Mouse (Mus musculus) ES-E14 (cell line): ENCODE data around the gene Rad9a. TPM values are rescaled to one million over a fixed set of nuclear protein-coding genes. Genes with fewer than 3 reads are reported as not detected.

Experiments
- DNase-seq: peaks from one replicate; pipeline ENCODE4 v3.0.0-alpha.2; 2013; ENCODE audit warnings: low read depth, low spot score
- H3K27ac ChIP-seq: 2 replicates; pipeline ENCODE4 v1.5.1; 2012; ENCODE audit warnings: low read depth, mild to moderate bottlenecking, low read length, moderate library complexity, mixed read lengths; ENCODE audit not compliant: poor library complexity, insufficient read depth, severe bottlenecking
- H3K36me3 ChIP-seq: 2 replicates; pipeline ENCODE4 v1.6.1; 2012; ENCODE audit warnings: mild to moderate bottlenecking, low read length, moderate library complexity, mixed read lengths; ENCODE audit not compliant: control insufficient read depth, poor library complexity, insufficient read depth, severe bottlenecking
- H3K4me1 ChIP-seq, 2 experiments: fragments of 150-350 bp in 1 of 2; sonication (generic) in 1 of 2; 2 replicates each; pipeline ENCODE4 v1.6.1; 2012; ENCODE audit warnings: low read length in 2 of 2, mild to moderate bottlenecking in 1 of 2, mixed read lengths in 1 of 2; ENCODE audit not compliant: control insufficient read depth in 2 of 2, insufficient read depth in 2 of 2, poor library complexity in 1 of 2
- H3K4me3 ChIP-seq, 2 experiments: fragments of 150-350 bp in 1 of 2; sonication (generic) in 1 of 2; 2 replicates each; pipeline ENCODE4 v1.5.1; 2012; ENCODE audit warnings: low read length in 2 of 2, low read depth in 1 of 2, mild to moderate bottlenecking in 1 of 2, mixed read lengths in 1 of 2; ENCODE audit not compliant: insufficient read depth in 1 of 2, poor library complexity in 1 of 2, severe bottlenecking in 1 of 2
- H3K9ac ChIP-seq: 2 replicates; pipeline ENCODE4 v1.6.1; 2012; ENCODE audit warnings: low read depth, mild to moderate bottlenecking, low read length, mixed read lengths; ENCODE audit not compliant: poor library complexity, insufficient read depth, severe bottlenecking
- H3K9me3 ChIP-seq: fragments of 150-350 bp; sonication (generic); 2 replicates; pipeline ENCODE4 v1.6.1; 2012; ENCODE audit warnings: low read depth, mild to moderate bottlenecking, low read length; ENCODE audit not compliant: control insufficient read depth, insufficient read depth
- CHD2 ChIP-seq: IDR thresholded peaks from 2 replicates; pipeline ENCODE4 v1.6.1; 2014; ENCODE audit warnings: mild to moderate bottlenecking, low read depth, low read length, inconsistent platforms
- HCFC1 ChIP-seq: IDR thresholded peaks from 2 replicates; pipeline ENCODE4 v1.6.1; 2012; ENCODE audit warnings: low read length, inconsistent platforms, borderline replicate concordance; ENCODE audit not compliant: insufficient read depth
- MAFK ChIP-seq: IDR thresholded peaks from 2 replicates; pipeline ENCODE4 v1.6.1; 2014; ENCODE audit warnings: mild to moderate bottlenecking, low read depth, low read length, inconsistent platforms; ENCODE audit not compliant: insufficient read depth
- ZC3H11A ChIP-seq: IDR thresholded peaks from 2 replicates; pipeline ENCODE4 v1.6.1; 2012; ENCODE audit warnings: low read depth, mild to moderate bottlenecking, inconsistent platforms, low read length, borderline replicate concordance
- ZNF384 ChIP-seq: IDR thresholded peaks from 2 replicates; pipeline ENCODE4 v1.6.1; 2012; ENCODE audit warnings: low read depth, low read length, inconsistent platforms
- in situ Hi-C, 2 experiments: fragments of 600-800 bp; cut with MboI; formaldehyde crosslinking; loops; one replicate each; pipeline ENCODE4 v1.15.1; 2025; ENCODE audit warnings: low sequenced_read_pairs in 2 of 2, inconsistent platforms in 1 of 2; ENCODE audit not compliant: unreplicated experiment in 2 of 2
- total RNA-seq: library from RNA; depleted of rRNA; stranded (reverse); fragments of 300-350 nt; gene quantifications from 2 replicates; pipeline ENCODE4 v1.2.3, GENCODE M21; 2012

Gene Rad9a
- total RNA-seq, 1 experiment = 33.1 TPM

- H3K4me1 ChIP-seq = peaks cover 4 to 17% of the 10 kb centered on the region in 2 experiments; a peak in 3 of 4 replicates
- DNase-seq = no peak
- H3K36me3 ChIP-seq = no peaks in the 10 kb centered on the region
- TF ChIP-seq ZNF384 = no peak
- TF ChIP-seq ZC3H11A = no peak
- 0 out of 2 replicates have a peak overlapping the region, but pooled peaks have one; percentile 6 for H3K9ac ChIP-seq
- in situ Hi-C loops = no loop called here
- no peaks in the 10 kb centered on the region for H3K9me3 ChIP-seq
- no peak overlapping the region; a peak in 1 of 4 replicates for H3K4me3 ChIP-seq
- peak overlapping the region; percentile 24; the same call in 1 of the 2 replicates for H3K27ac ChIP-seq
Observed at GRCm38 (mm10) chr19:4184976-4185975, 16.2 kb downstream of the Rad9a start.

DNA sequence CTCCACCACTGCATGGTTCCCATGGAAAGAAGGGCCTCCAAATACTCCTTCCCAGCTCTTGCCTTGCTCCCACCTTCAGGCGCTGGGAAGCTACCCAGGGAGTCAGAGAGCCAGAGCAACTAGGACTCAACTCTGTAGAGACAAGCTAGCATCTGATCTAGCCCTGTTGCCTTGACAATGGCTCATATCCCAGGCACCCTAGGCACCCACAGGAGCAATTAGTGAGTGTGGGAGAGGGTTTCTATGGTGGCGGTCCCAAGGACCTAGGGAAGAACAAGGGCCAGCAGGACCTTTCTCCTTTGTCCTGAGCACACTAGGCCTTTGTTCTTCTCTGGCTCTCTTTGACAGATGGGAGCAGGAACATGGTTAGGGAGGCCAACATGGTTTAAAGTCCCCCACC lies 17.8 kb downstream of the Rad9a start:
- H3K4me1 ChIP-seq = peaks cover 4 to 17% of the 10 kb centered on the region in 2 experiments; a peak in 3 of 4 replicates
- TF ChIP-seq CHD2 (no peak), ZNF384 (no peak), HCFC1 (no peak), ZC3H11A (no peak), MAFK (no peak)

DNA sequence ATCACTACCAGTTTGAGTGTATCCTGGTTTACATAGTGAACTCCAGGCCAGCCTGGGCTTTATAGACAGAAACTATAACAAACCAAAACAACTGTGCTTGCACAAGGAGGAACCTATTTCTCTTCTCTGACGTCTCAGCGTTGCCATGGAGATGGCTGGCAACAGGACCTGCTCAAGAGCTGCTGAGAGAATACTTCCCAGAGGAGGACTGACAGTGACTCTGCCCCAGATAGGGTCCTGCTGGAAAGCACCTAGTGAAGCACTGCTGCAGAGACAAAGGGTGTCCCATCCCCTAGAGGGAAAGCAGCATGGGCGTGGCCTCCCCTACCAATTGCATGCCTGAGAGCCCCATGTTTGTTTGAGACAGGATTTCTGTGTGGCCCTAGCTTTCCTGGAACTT lies 19.6 kb downstream of the Rad9a start:
- in situ Hi-C loops = no loop called here
- H3K4me1 ChIP-seq = peaks cover 4 to 15% of the 10 kb centered on the region in 2 experiments; a peak in 3 of 4 replicates

More for the DNA sequence above, 17.8 kb downstream of the Rad9a start:
- no peak for DNase-seq
- no peak overlapping the region for H3K27ac ChIP-seq
- H3K4me3 ChIP-seq = no peak overlapping the region
- in situ Hi-C loops = no loop called here
- H3K9ac ChIP-seq = no peak overlapping the region
- no peaks in the 10 kb centered on the region for H3K9me3 ChIP-seq
- H3K36me3 ChIP-seq = no peaks in the 10 kb centered on the region

DNA sequence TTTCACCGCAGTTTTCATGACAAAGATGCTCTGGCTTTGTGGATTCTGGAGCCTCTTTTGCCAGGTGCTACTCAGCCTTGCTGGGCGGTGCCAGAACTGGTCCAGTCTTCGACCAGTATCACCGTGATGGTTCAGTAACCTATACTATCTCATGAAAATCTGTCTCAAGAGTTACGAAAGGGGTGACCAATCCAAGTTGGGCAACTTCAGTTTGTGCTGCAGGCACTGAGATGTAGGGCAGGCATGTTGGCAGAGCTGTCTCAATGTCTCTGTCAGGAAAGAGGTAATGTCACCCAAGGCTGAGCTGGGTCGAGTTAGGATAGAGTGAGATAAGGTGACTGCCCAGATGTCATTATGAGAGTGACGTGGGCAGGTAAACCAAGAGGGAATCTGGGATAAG lies 21.1 kb downstream of the Rad9a start:
- H3K27ac ChIP-seq = no peak overlapping the region
- no peaks in the 10 kb centered on the region for H3K9me3 ChIP-seq
- H3K4me3 ChIP-seq = no peak overlapping the region
- peaks cover 4 to 18% of the 10 kb centered on the region in 2 experiments; a peak in 3 of 4 replicates for H3K4me1 ChIP-seq
- no peak for DNase-seq
- H3K36me3 ChIP-seq = no peaks in the 10 kb centered on the region
- no peak for TF ChIP-seq HCFC1
- TF ChIP-seq CHD2 = no peak
- no peak for TF ChIP-seq ZNF384
- no peak for TF ChIP-seq MAFK
- no peak for TF ChIP-seq ZC3H11A
- H3K9ac ChIP-seq = no peak overlapping the region
- in situ Hi-C loops = no loop called here

More for the DNA sequence above, 19.6 kb downstream of the Rad9a start:
- Histone ChIP-seq H3K9me3 (no peaks in the 10 kb centered on the region), H3K36me3 (no peaks in the 10 kb centered on the region), H3K4me3 (no peak overlapping the region), H3K9ac (peak overlapping the region; percentile 13; the same call in 1 of the 2 replicates), H3K27ac (no peak overlapping the region)
- TF ChIP-seq MAFK (no peak), ZC3H11A (no peak), HCFC1 (no peak), ZNF384 (no peak), CHD2 (no peak)
- no peak for DNase-seq
